Mouse (Mus musculus) midbrain, embryonic 16.5 days (tissue): Measurements from ENCODE around the gene Ccdc88c. TPM values are rescaled to one million over a fixed set of nuclear protein-coding genes. Genes with fewer than 3 reads are reported as not detected.
"Not testable (repeated sequence)": the region's sequence is repeated elsewhere in the genome, so short reads cannot be mapped to it uniquely, and the experiment has no call there.

Source experiments
- ATAC-seq: fragments of 200-750 bp; cut with Nextera tagmentation; 2 replicates; pipeline ENCODE4 v1.8.0; 2017; ENCODE audit warnings: moderate TSS enrichment
- H3K27ac ChIP-seq: fragments of 300-500 bp; sonication (generic); 2 replicates; pipeline ENCODE4 v1.5.1; 2014; ENCODE audit warnings: mild to moderate bottlenecking, low read length, mixed read lengths
- H3K27me3 ChIP-seq: fragments of 300-500 bp; sonication (generic); 2 replicates; pipeline ENCODE4 v1.6.1; 2014; ENCODE audit warnings: low read depth, low read length, mixed read lengths; ENCODE audit not compliant: control insufficient read depth, insufficient read depth
- H3K36me3 ChIP-seq: fragments of 300-500 bp; sonication (generic); 2 replicates; pipeline ENCODE4 v1.6.1; 2014; ENCODE audit warnings: mild to moderate bottlenecking, low read length, moderate library complexity, mixed read lengths; ENCODE audit not compliant: control insufficient read depth, insufficient read depth
- H3K4me1 ChIP-seq: fragments of 300-500 bp; sonication (generic); 2 replicates; pipeline ENCODE4 v1.6.1; 2014; ENCODE audit warnings: mild to moderate bottlenecking, low read length, mixed read lengths; ENCODE audit not compliant: control insufficient read depth, insufficient read depth
- H3K4me2 ChIP-seq: fragments of 300-500 bp; sonication (generic); 2 replicates; pipeline ENCODE4 v1.6.1; 2014; ENCODE audit warnings: mild to moderate bottlenecking, low read length, mixed read lengths
- H3K4me3 ChIP-seq: fragments of 300-500 bp; sonication (generic); 2 replicates; pipeline ENCODE4 v1.5.1; 2014; ENCODE audit warnings: low read depth, mild to moderate bottlenecking, low read length, moderate library complexity, mixed read lengths
- H3K9ac ChIP-seq: fragments of 300-500 bp; sonication (generic); 2 replicates; pipeline ENCODE4 v1.6.1; 2014; ENCODE audit warnings: low read depth, low read length, mixed read lengths
- H3K9me3 ChIP-seq: fragments of 300-500 bp; sonication (generic); replicated peaks from 2 replicates; pipeline ENCODE4 v1.6.1; 2014; ENCODE audit warnings: mild to moderate bottlenecking, low read length, mixed read lengths; ENCODE audit not compliant: control insufficient read depth, poor library complexity, severe bottlenecking
- WGBS: fragments of 180-500 bp; shearing (Covaris S2); extraction: QIAGEN DNeasy Blood & Tissue Kit; methylation state at CpG from one replicate; pipeline ENCODE4 v1.1.7; 2014; 5-methylcytosine and 5-hydroxymethylcytosine counted together
- polyA plus RNA-seq: library from polyadenylated mRNA; unstranded; fragments of >200 nt; fragmentation: Nextera tagmentation; extraction: Ambion mirVana; gene quantifications from 2 replicates; pipeline ENCODE4 v1.2.1, GENCODE M21; 2015

Gene Ccdc88c
- polyA plus RNA-seq, 1 experiment from 2014 or later, result 12.5 TPM

DNA sequence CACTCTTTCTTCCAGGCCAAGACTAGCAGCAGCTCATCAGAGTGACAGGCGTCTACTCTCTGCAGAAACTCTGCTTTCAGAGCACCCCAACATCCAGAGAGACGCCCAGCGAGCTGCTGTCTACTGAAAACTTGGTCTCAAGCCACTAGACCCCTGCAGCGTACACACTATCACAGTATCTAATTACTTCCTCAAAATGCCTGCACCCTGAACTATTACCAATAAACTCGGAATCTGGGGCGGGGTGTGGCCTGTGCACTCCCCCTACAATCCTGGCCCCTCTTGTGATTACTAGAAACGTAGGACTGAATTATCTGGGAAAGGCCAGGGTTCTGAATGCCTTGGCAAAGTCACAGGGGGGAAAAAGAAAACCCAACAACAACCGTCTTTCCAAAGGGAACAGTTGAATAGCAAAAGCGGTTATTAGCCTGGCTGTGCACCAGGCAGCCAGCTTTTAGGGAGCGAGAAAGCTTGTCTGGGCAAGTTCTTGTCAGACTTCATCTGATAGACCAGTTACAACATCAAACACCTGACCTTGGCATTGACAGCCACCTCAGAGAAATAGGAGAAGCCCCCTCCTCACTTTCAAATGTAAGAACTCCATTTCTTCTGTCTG is 14.2 kb downstream of the Ccdc88c start:
- Histone ChIP-seq H3K4me3 (no peak overlapping the region), H3K9ac (no peak overlapping the region), H3K27me3 (no peaks in the 10 kb centered on the region), H3K4me2 (no peak overlapping the region), H3K9me3 (no peaks in the 10 kb centered on the region), H3K27ac (no peak overlapping the region), H3K4me1 (peaks cover 24% of the 10 kb centered on the region), H3K36me3 (no peaks in the 10 kb centered on the region)
- ATAC-seq, result no peak
- 72% methylated on average over 10 of the region's 10 CpGs for WGBS

DNA sequence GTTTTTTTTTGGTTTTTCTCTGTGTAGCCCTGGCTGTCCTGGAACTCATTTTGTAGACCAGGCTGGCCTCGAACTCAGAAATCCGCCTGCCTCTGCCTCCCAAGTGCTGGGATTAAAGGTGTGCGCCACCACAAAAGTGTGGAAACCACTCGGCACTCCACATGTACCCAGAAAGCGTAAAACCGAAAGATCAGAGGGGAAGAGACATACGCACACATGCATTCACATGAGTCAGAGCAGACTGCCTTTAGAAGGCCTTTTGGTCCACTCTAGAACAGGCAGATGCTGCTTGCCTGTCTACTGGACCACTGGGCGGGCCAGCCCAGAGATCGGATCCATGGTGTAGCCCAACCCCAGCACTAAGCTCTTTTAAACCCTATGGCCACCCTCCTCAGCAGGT is 15.2 kb downstream of the Ccdc88c start:
- 86% methylated on average over 9 of the region's 9 CpGs for WGBS
- ATAC-seq, H3K4me3 ChIP-seq, H3K27me3 ChIP-seq, H3K36me3 ChIP-seq, H3K9me3 ChIP-seq, H3K9ac ChIP-seq, H3K27ac ChIP-seq, H3K4me2 ChIP-seq: not testable (repeated sequence)
- peaks cover 19% of the 10 kb centered on the region for H3K4me1 ChIP-seq

DNA sequence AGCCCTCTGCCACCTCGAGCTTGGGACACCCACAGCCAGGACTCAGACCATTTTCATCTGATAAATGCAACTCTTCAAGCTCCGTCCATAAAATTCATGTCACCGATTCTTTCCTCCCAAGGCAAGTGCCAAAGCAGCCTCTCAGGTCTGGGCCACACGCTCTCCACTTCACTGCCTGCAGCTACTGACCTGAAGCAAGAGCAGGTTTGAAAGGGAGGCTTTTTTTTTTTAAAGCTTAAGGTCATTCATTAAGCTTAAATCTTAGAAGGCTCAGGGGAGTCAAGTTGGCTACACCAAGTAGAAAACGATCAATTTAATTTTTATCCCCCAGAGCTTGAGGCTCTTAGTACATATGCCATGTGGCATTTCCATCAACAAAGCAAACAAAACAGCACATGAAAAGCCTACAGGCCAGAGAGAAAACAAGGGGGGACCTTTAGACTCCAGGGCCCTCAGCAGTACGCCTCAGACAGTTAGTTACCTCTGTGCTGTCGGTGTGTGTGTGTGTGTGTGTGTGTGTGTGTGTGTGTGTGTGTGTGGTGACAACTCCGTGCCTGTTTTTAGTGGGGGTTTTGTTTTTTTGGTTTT is 15.7 kb downstream of the Ccdc88c start:
- H3K4me1 ChIP-seq, result peaks cover 19% of the 10 kb centered on the region
- 39% methylated on average over 8 of the region's 8 CpGs for WGBS

DNA sequence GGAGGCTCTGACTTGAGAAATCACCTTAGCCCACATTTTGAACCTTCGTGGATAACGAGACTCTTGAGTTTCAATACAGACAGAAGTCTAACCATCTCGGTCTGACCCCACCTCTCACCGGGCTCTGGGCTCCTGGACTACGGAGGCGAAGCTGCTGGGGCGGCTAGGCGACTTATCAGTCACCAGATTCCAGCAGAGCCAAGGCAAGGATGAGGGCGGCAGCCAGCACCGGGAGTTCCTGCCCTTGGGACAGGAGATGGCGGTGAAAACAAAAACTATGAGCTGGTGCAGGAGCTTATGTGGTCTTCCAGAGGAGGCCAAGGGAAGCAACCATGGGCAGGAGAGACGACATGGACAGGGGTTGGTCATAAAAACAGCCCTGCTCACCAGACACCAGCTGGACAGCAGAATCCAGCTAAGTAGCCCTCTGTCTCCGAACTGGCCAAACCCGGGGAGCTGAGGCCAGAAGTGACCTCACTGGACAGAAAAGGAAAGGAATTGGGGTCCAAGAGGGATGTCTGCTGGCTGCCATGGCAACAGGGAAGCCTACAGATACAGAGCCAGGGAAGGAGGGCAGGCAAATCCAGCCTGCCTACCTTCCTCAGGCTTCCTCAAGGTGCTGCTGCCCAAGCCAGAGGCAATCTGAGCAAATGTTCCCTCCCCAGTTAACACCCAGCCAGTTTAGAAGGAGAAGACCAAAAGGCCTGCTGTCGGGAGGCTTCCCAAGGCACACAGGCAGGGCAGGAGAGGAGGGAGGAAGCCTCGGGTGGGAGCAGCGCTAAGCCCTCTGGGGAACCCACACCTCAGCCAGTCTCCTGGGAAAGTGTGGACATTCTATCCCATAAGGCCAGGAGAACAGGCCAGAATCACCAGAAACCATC is 16.4 kb downstream of the Ccdc88c start:
- Histone ChIP-seq H3K4me2 (no peak overlapping the region), H3K36me3 (no peaks in the 10 kb centered on the region), H3K4me1 (peaks cover 25% of the 10 kb centered on the region), H3K27ac (no peak overlapping the region), H3K9ac (no peak overlapping the region; the same call in 1 of the 2 replicates), H3K9me3 (no peaks in the 10 kb centered on the region), H3K27me3 (no peaks in the 10 kb centered on the region), H3K4me3 (no peak overlapping the region)
- 0 out of 2 replicates have a peak, but pooled peaks have one; percentile 37 for ATAC-seq
- WGBS, result 36% methylated on average over 17 of the region's 17 CpGs

More for the DNA sequence above, 15.7 kb downstream of the Ccdc88c start:
- Histone ChIP-seq H3K36me3 (no peaks in the 10 kb centered on the region), H3K9me3 (no peaks in the 10 kb centered on the region), H3K9ac (no peak overlapping the region), H3K27ac (no peak overlapping the region), H3K4me3 (no peak overlapping the region), H3K4me2 (no peak overlapping the region), H3K27me3 (no peaks in the 10 kb centered on the region)
- ATAC-seq, result no peak

DNA sequence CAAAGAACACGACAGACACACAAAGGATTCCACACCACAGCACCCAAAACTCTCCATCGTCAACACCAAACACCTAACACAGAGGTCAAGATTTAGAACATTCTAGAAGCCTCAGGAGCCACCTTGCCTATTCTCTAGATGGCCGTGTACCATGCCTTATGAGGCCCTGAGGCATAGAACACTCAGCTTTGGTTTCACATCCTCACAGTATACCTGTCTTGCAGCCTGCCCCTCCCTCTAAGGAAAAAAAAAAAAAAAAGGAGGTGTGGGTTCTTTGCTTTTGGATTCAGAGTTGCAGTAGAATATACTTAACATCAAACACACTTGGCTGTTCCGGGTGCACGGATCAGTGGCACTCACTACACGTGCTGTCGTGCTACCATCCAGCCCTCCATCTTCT is 17.8 kb downstream of the Ccdc88c start:
- no peak overlapping the region for H3K9ac ChIP-seq
- H3K4me3 ChIP-seq, result no peak overlapping the region
- H3K4me1 ChIP-seq, result peaks cover 32% of the 10 kb centered on the region
- no peak overlapping the region for H3K27ac ChIP-seq
- H3K36me3 ChIP-seq, result no peaks in the 10 kb centered on the region
- H3K9me3 ChIP-seq, result no peaks in the 10 kb centered on the region
- H3K27me3 ChIP-seq, result no peaks in the 10 kb centered on the region
- WGBS, result 83% methylated on average over 7 of the region's 7 CpGs
- no peak overlapping the region for H3K4me2 ChIP-seq
- no peak for ATAC-seq

DNA sequence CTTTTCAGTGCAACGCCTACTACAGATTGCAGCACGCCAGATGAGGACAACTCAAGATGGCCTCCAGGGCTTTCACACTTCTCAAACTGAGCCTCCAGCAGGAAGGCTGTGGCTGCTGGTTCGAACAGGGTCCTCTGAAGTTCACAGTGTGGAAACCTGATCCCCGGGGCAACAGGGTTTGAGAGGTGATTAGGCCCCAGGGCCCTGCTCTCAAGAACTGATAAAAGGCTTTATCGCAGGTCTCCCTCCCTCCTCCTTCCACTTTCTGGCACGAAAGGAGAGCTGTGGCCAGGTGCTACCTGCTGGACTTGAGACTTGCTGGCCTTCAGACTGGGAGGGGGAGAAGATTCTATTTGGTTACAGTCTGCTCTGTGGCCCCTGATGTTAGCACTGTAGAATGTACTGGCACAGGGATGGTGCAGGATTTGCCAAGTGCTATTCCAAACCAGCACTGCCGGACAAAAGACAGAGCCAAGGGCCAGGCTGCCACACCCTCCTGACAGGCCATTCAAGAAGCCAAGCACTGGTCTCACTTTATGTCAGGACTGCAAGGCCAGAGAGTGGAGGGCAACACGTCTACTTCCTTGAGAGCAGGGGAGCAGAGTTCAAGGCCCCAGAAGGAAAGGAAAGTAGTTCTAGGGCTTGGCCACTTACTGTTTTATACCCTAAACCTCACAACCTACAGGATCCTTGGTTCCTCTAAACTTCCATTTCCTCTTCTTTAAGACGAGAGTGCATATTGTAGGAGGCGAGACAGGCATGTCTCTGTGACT is 18.5 kb downstream of the Ccdc88c start:
- Histone ChIP-seq H3K9me3 (no peaks in the 10 kb centered on the region), H3K4me1 (peaks cover 31% of the 10 kb centered on the region), H3K27ac (no peak overlapping the region), H3K4me3 (no peak overlapping the region), H3K4me2 (no peak overlapping the region), H3K9ac (no peak overlapping the region), H3K36me3 (no peaks in the 10 kb centered on the region), H3K27me3 (no peaks in the 10 kb centered on the region)
- no peak for ATAC-seq
- 79% methylated on average over 10 of the region's 10 CpGs for WGBS

DNA sequence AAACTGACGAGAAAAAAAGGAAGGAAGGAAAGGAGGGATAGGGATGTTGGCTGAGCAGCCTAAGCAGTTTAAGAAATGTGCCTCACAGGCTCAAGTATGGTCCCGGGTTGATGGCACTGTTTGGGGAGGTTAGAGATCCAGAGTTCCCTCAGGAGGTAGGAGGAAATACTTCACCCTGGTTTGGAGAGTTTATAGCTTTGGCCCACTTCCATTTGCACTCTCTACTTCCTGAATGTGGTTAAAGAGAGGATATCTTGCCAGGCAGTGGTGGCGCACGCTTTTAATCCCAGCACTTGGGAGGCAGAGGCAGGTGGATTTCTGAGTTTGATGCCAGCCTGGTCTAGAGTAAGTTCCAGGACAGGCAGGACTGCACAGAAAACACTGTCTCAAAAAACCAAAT is 19.6 kb downstream of the Ccdc88c start:
- H3K4me1 ChIP-seq, result peaks cover 33% of the 10 kb centered on the region

DNA sequence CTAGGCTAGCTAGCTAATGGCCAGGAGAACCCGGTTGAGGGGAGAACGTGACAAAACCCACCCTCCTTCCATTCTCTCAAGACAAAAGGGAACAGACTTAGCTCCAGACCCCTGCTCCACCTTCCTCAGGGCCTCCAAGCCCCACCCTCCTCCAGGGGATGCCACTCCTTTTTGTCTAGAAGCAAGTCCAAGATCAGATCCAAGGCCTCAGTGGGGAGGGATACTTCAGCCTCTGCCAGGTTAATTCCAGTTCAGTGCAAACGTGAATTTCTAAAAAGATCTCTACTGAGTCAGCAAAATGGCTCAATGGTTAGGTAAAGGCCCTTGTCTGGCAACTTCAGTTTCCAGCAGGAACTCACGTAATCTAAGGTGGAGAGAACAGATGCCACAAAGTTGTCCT is 20.2 kb downstream of the Ccdc88c start:
- Histone ChIP-seq H3K9me3 (no peaks in the 10 kb centered on the region), H3K27ac (no peak overlapping the region), H3K4me3 (no peak overlapping the region), H3K36me3 (no peaks in the 10 kb centered on the region), H3K9ac (no peak overlapping the region), H3K4me1 (peaks cover 33% of the 10 kb centered on the region), H3K4me2 (no peak overlapping the region), H3K27me3 (no peaks in the 10 kb centered on the region)
- WGBS, result 27% methylated on average over 4 of the region's 4 CpGs
- ATAC-seq, result no peak

More for the DNA sequence above, 19.6 kb downstream of the Ccdc88c start:
- Histone ChIP-seq H3K9ac (no peak overlapping the region), H3K4me3 (no peak overlapping the region), H3K9me3 (no peaks in the 10 kb centered on the region), H3K27ac (no peak overlapping the region), H3K27me3 (no peaks in the 10 kb centered on the region), H3K4me2 (no peak overlapping the region), H3K36me3 (no peaks in the 10 kb centered on the region)
- ATAC-seq, result no peak
- WGBS, result 90% methylated on average over 4 of the region's 4 CpGs
